Mouse (Mus musculus): ENCODE measurements around the gene Cers3.

DNA sequence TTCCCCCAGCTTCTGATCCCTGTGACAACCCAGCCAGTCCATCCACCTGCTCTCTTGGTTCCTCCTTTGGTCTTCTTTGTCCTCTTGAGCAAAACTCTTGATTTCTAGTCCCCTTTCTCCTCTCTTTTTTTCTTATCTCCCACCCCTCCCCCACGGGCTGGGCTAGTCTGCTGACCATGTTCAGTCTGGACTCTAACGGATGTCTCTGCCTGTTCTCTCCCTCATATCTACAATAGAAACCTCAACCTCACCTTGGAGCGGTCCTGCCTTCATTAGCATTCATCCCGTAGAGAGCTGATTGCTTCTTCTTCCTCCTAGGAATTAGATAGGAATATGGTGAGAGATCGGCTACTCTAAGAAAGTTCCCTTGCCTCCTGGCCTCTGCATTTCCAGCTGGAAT lies 87.5 kb downstream of the Cers3 start:
- no peak for TF ChIP-seq CTCF (IDR thresholded peaks at IDR 0.05; ENCODE audit: borderline replicate concordance, extremely low read depth, insufficient read depth, insufficient read length)
- TF ChIP-seq POLR2A (IDR thresholded peaks at IDR 0.05; ENCODE audit: borderline replicate concordance, extremely low read depth, insufficient read depth, insufficient read length, poor library complexity, severe bottlenecking): no peak
